Mouse (Mus musculus): ENCODE data around the gene 1700022I11Rik. TPM values are rescaled to one million over a fixed set of nuclear protein-coding genes. Genes with fewer than 3 reads are reported as not detected.
A peak's percentile ranks its signal among the peaks of the same experiment; 100 is the strongest.

1700022I11Rik gene
- total and polyA plus RNA-seq, 2 experiments from 2014 or later = 0.41 TPM; not detected in 1

GRCm38 (mm10) chr4:43002756-43003439 is 33.5 kb downstream of the 1700022I11Rik start:
- H3K27me3 ChIP-seq (ENCODE audit: control insufficient read depth, insufficient read depth, low read length) = no peaks in the 10 kb centered on the region
- H3K9me3 ChIP-seq (replicated peaks; ENCODE audit: control insufficient read depth, low read length) = no peaks in the 10 kb centered on the region
- no peak overlapping the region for H3K27ac ChIP-seq (ENCODE audit: low read depth)
- no peak overlapping the region for H3K4me3 ChIP-seq (ENCODE audit: low read depth, low read length)
- DNase-seq (ENCODE audit: low spot score) = no peak
- H3K4me2 ChIP-seq (ENCODE audit: low read depth, low read length) = no peak overlapping the region
- H3K36me3 ChIP-seq (replicated peaks; ENCODE audit: control insufficient read depth, insufficient read depth, low read length) = peaks cover 4% of the 10 kb centered on the region; the same call in 1 of the 2 replicates
- WGBS = 68% methylated on average over 12 of the region's 12 CpGs
- TF ChIP-seq EP300 (IDR thresholded peaks at IDR 0.05; ENCODE audit: low read depth) (no peak), CTCF (IDR thresholded peaks at IDR 0.05; ENCODE audit: low read depth) (no peak)
- H3K9ac ChIP-seq (replicated peaks; ENCODE audit: low read depth, low read length) = no peak overlapping the region
- H3K4me1 ChIP-seq (ENCODE audit: control insufficient read depth, insufficient read depth) = peaks cover 10% of the 10 kb centered on the region
- ATAC-seq (ENCODE audit: insufficient read depth, low read depth) = no peak

- TF ChIP-seq CTCF (IDR thresholded peaks at IDR 0.05; ENCODE audit: low read depth) (no peak), EP300 (IDR thresholded peaks at IDR 0.05; ENCODE audit: low read depth) (no peak)
- Histone ChIP-seq H3K4me3 (ENCODE audit: low read depth, low read length) (no peak overlapping the region), H3K9me3 (replicated peaks; ENCODE audit: control insufficient read depth, low read length) (no peaks in the 10 kb centered on the region), H3K9ac (replicated peaks; ENCODE audit: low read depth, low read length) (no peak overlapping the region), H3K4me1 (ENCODE audit: control insufficient read depth, insufficient read depth) (peaks cover 4% of the 10 kb centered on the region; the same call in 1 of the 2 replicates), H3K4me2 (ENCODE audit: low read depth, low read length) (no peak overlapping the region), H3K27ac (ENCODE audit: low read depth) (no peak overlapping the region), H3K36me3 (replicated peaks; ENCODE audit: control insufficient read depth, insufficient read depth, low read length) (peaks cover 4% of the 10 kb centered on the region; the same call in 1 of the 2 replicates), H3K27me3 (ENCODE audit: control insufficient read depth, insufficient read depth, low read length) (no peaks in the 10 kb centered on the region)
- DNase-seq (ENCODE audit: low spot score) (no peak), ATAC-seq (ENCODE audit: insufficient read depth, low read depth) (no peak)
- 91% methylated on average over 3 of the region's 3 CpGs for WGBS
Measured at GRCm38 (mm10) chr4:43004951-43005350, 35.5 kb downstream of the 1700022I11Rik start.

DNA sequence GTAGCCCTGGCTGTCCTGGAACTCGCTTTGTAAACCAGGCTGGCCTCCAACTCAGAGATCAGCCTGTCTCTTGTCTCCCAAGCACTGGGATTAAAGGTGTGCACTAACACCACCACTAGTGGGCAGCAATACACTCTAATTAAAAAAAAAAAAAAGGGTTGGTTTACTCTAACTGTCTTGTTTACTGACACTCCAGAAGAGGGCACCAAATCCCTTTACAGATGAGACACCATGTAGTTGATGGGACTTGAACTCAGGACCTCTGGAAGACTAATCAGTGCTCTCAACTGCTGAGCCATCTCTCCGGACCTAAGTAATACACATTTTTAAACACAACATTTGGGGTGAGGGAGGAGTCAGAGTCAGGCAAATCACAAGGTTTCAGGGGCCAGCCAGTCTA is 36.4 kb downstream of the 1700022I11Rik start:
- Histone ChIP-seq H3K27ac (ENCODE audit: low read depth) (no peak overlapping the region), H3K4me2 (ENCODE audit: low read depth, low read length) (no peak overlapping the region), H3K27me3 (ENCODE audit: control insufficient read depth, insufficient read depth, low read length) (no peaks in the 10 kb centered on the region), H3K4me1 (ENCODE audit: control insufficient read depth, insufficient read depth) (peaks cover 4% of the 10 kb centered on the region; the same call in 1 of the 2 replicates), H3K9ac (replicated peaks; ENCODE audit: low read depth, low read length) (no peak overlapping the region), H3K4me3 (ENCODE audit: low read depth, low read length) (no peak overlapping the region), H3K9me3 (replicated peaks; ENCODE audit: control insufficient read depth, low read length) (no peaks in the 10 kb centered on the region), H3K36me3 (replicated peaks; ENCODE audit: control insufficient read depth, insufficient read depth, low read length) (peaks cover 4% of the 10 kb centered on the region; the same call in 1 of the 2 replicates)
- ATAC-seq (ENCODE audit: insufficient read depth, low read depth) (0 out of 2 replicates have a peak, but pooled peaks have one; percentile 21), DNase-seq (ENCODE audit: low spot score) (peak; percentile 73)
- TF ChIP-seq EP300 (IDR thresholded peaks at IDR 0.05; ENCODE audit: low read depth) (no peak), CTCF (IDR thresholded peaks at IDR 0.05; ENCODE audit: low read depth) (peak; percentile 57)
- WGBS = 55% methylated on average over 2 of the region's 2 CpGs

- DNase-seq (ENCODE audit: low spot score) (peak; percentile 61), ATAC-seq (ENCODE audit: insufficient read depth, low read depth) (peak; percentile 80)
- peak within 1 kb of the TSS; percentile 52 for H3K9ac ChIP-seq (replicated peaks; ENCODE audit: low read depth, low read length)
- H3K4me3 ChIP-seq (ENCODE audit: low read depth, low read length) = peak within 1 kb of the TSS; percentile 92
- H3K4me1 ChIP-seq (ENCODE audit: control insufficient read depth, insufficient read depth) = peaks cover 4% of the 10 kb centered on the region; the same call in 1 of the 2 replicates
- no peak for TF ChIP-seq EP300 (IDR thresholded peaks at IDR 0.05; ENCODE audit: low read depth)
- TF ChIP-seq CTCF (IDR thresholded peaks at IDR 0.05; ENCODE audit: low read depth) = no peak
- no peaks in the 10 kb centered on the region for H3K9me3 ChIP-seq (replicated peaks; ENCODE audit: control insufficient read depth, low read length)
- 1% methylated on average over 37 of the region's 37 CpGs for WGBS
- H3K4me2 ChIP-seq (ENCODE audit: low read depth, low read length) = peak within 1 kb of the TSS; percentile 76
- peak within 1 kb of the TSS; percentile 34; the same call in 1 of the 2 replicates for H3K27ac ChIP-seq (ENCODE audit: low read depth)
- H3K27me3 ChIP-seq (ENCODE audit: control insufficient read depth, insufficient read depth, low read length) = no peaks in the 10 kb centered on the region
- H3K36me3 ChIP-seq (replicated peaks; ENCODE audit: control insufficient read depth, insufficient read depth, low read length) = no peaks in the 10 kb centered on the region
Measured at GRCm38 (mm10) chr4:43010161-43011038, 41.0 kb downstream of the 1700022I11Rik start, which contains the start of gene Fancg. Fancg (minus strand) TSS chr4:43010506.

DNA sequence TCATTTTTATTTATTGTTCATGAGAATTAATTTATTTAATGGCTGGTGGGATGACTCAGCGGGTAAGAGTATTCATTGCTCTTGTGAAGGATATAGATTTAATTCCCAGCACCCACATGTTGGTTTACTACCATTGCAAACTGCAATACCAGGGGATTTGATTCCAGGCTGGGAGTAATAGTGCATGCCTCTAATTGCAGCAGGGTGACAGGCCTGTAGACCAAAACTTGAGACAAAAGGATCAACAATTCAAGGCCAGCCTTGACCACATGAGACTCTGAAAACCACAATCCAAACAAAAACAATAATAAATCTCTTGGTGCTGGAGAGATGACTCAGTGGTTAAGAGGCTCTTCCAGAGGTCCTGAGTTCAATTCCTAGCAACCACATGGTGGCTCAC is 42.7 kb downstream of the 1700022I11Rik start:
- Histone ChIP-seq H3K27ac (ENCODE audit: low read depth) (no peak overlapping the region), H3K9ac (replicated peaks; ENCODE audit: low read depth, low read length) (no peak overlapping the region), H3K4me3 (ENCODE audit: low read depth, low read length) (no peak overlapping the region), H3K9me3 (replicated peaks; ENCODE audit: control insufficient read depth, low read length) (no peaks in the 10 kb centered on the region), H3K4me2 (ENCODE audit: low read depth, low read length) (no peak overlapping the region), H3K36me3 (replicated peaks; ENCODE audit: control insufficient read depth, insufficient read depth, low read length) (no peaks in the 10 kb centered on the region), H3K27me3 (ENCODE audit: control insufficient read depth, insufficient read depth, low read length) (no peaks in the 10 kb centered on the region), H3K4me1 (ENCODE audit: control insufficient read depth, insufficient read depth) (peaks cover 4% of the 10 kb centered on the region; the same call in 1 of the 2 replicates)
- WGBS = 96% methylated on average over 1 of the region's 1 CpGs
- ATAC-seq (ENCODE audit: insufficient read depth, low read depth) (no peak), DNase-seq (ENCODE audit: low spot score) (no peak)
- TF ChIP-seq EP300 (IDR thresholded peaks at IDR 0.05; ENCODE audit: low read depth) (no peak), CTCF (IDR thresholded peaks at IDR 0.05; ENCODE audit: low read depth) (no peak)

All from heart, postnatal 0 days (tissue).